Mouse (Mus musculus): Measurements from ENCODE around the gene Slc25a4.

Gene Slc25a4

GRCm38 (mm10) chr8:46204974-46205640 lies 6.0 kb downstream of the Slc25a4 start:
- no peak for DNase-seq (ENCODE audit: low spot score)

GRCm38 (mm10) chr8:46204301-46204700 lies 6.8 kb downstream of the Slc25a4 start:
- no peak for DNase-seq (ENCODE audit: low spot score)

GRCm38 (mm10) chr8:46202350-46202749 lies 8.7 kb downstream of the Slc25a4 start:
- DNase-seq (ENCODE audit: low spot score): no peak

- no peak for DNase-seq (ENCODE audit: low spot score)
Observed at GRCm38 (mm10) chr8:46197673-46198072, 13.4 kb downstream of the Slc25a4 start.

- DNase-seq (ENCODE audit: low spot score): no peak
Observed at GRCm38 (mm10) chr8:46196877-46197276, 14.2 kb downstream of the Slc25a4 start.

- DNase-seq (ENCODE audit: low spot score): no peak
Observed at GRCm38 (mm10) chr8:46193100-46193499, 18.0 kb downstream of the Slc25a4 start.

- DNase-seq (ENCODE audit: low spot score): peak; percentile 36
Observed at GRCm38 (mm10) chr8:46185361-46185760, 25.7 kb downstream of the Slc25a4 start.

GRCm38 (mm10) chr8:46180136-46180535 lies 30.9 kb downstream of the Slc25a4 start:
- no peak for DNase-seq (ENCODE audit: low spot score)

GRCm38 (mm10) chr8:46173651-46174050 lies 37.4 kb downstream of the Slc25a4 start:
- no peak for DNase-seq (ENCODE audit: low spot score)

- no peak for DNase-seq (ENCODE audit: low spot score)
Observed at GRCm38 (mm10) chr8:46163870-46164190, 47.3 kb downstream of the Slc25a4 start.

- peak; percentile 98 for DNase-seq (ENCODE audit: low spot score)
Observed at GRCm38 (mm10) chr8:46162953-46163869, 47.9 kb downstream of the Slc25a4 start.

Measured in lung, postnatal 25 days (tissue).